ENCODE assay signal across 17 mouse cellular contexts in the genomic region with DNA sequence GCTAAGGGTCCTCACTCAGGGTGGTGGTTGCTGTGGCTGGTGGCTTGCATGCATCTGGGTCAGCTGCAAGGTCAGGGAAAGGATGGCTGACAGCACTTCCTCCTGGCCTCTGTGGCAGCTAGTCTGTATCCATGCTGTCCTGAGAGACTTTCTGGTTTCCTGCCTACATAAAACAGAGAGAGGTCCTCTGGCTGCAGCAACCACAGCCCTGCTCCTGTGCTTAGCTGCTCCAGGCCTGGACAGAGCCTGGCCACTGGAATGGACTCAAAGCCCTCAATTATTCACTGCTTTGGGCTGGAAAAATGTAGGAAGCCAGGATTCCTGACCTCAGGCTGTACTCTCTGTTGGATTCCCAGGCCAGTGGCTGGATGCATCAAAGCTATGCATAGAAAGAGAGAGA. TPM values are rescaled to one million over a fixed set of nuclear protein-coding genes. Genes with fewer than 3 reads are reported as not detected.
DNase-seq lines count a peak whose midpoint lies in the region; ATAC-seq lines count a peak whose summit lies in the region.
"Had no signal": no experiment of that assay in that cellular context is flagged by ENCODE, and none has a peak within 500 bp of the region (broad histone marks: within the 10 kb centered on the region; RNA-seq: fewer than 3 reads in every experiment).

No protein-coding gene starts in this region.

- no peak overlapping the region for H3K4me2 ChIP-seq in kidney, embryonic 16.5 days (replicated peaks; ENCODE audit: low read depth, low read length)
- no peak overlapping the region for H3K4me2 ChIP-seq in heart, embryonic 16.5 days (ENCODE audit: low read depth, low read length)
- H3K4me2 ChIP-seq: intestine, embryonic 15.5 days; neural tube, embryonic 15.5 days had no signal

- ATAC-seq in kidney, embryonic 16.5 days (ENCODE audit: low FRiP score, low TSS enrichment), result no peak
- no peak for ATAC-seq in heart, embryonic 16.5 days (replicated peaks; ENCODE audit: extremely low read depth, insufficient read depth, low FRiP score)
- ATAC-seq: intestine, embryonic 15.5 days had no signal

- no peaks in the 10 kb centered on the region for H3K36me3 ChIP-seq in kidney, embryonic 16.5 days (ENCODE audit: insufficient read depth, low read length)
- no peaks in the 10 kb centered on the region for H3K36me3 ChIP-seq in heart, embryonic 16.5 days (ENCODE audit: control insufficient read depth, insufficient read depth)
- H3K36me3 ChIP-seq: forebrain, embryonic 10.5 days; intestine, embryonic 15.5 days; neural tube, embryonic 15.5 days had no signal

- 0 out of 2 replicates have a peak overlapping the region, but pooled peaks have one; percentile 4 for H3K9ac ChIP-seq in kidney, embryonic 16.5 days (replicated peaks; ENCODE audit: low read length)
- no peak overlapping the region for H3K9ac ChIP-seq in heart, embryonic 16.5 days (ENCODE audit: low read length)
- H3K9ac ChIP-seq: intestine, embryonic 15.5 days; neural tube, embryonic 15.5 days had no signal

- DNase-seq in gastrocnemius, postnatal 14 days, result peak; percentile 36
- no peak for DNase-seq in gastrocnemius, adult 18-20 months (ENCODE audit: low spot score)
- DNase-seq in kidney, postnatal 36 days, result no peak
- peak; percentile 72 for DNase-seq in NIH3T3 (ENCODE audit: low read depth)
- no peak for DNase-seq in right cerebral cortex, adult 18-20 months
- DNase-seq in adrenal gland, adult 18-20 months (ENCODE audit: low spot score in 2 of 2), result no peak
- DNase-seq: adrenal gland, postnatal 25 days; cerebellum, postnatal 14 days; lung, adult 18-20 months; thymus, adult 18-20 months had no signal

- H3K4me3 ChIP-seq in kidney, embryonic 16.5 days (ENCODE audit: low read length), result no peak overlapping the region
- no peak overlapping the region for H3K4me3 ChIP-seq in heart, embryonic 16.5 days (ENCODE audit: low read length)
- H3K4me3 ChIP-seq: forebrain, embryonic 10.5 days; intestine, embryonic 15.5 days; neural tube, embryonic 15.5 days had no signal

- H3K9me3 ChIP-seq in kidney, embryonic 16.5 days (ENCODE audit: low read length), result no peaks in the 10 kb centered on the region
- H3K9me3 ChIP-seq in heart, embryonic 16.5 days (replicated peaks; ENCODE audit: control insufficient read depth, low read length), result no peaks in the 10 kb centered on the region
- H3K9me3 ChIP-seq: forebrain, embryonic 10.5 days; intestine, embryonic 15.5 days; neural tube, embryonic 15.5 days had no signal

- H3K4me1 ChIP-seq in kidney, embryonic 16.5 days (ENCODE audit: insufficient read depth, low read length), result peaks cover 56% of the 10 kb centered on the region
- H3K4me1 ChIP-seq in heart, embryonic 16.5 days (ENCODE audit: control insufficient read depth, insufficient read depth, low read length), result peaks cover 22% of the 10 kb centered on the region

- H3K27me3 ChIP-seq in kidney, embryonic 16.5 days (ENCODE audit: insufficient read depth, low read length), result no peaks in the 10 kb centered on the region
- H3K27me3 ChIP-seq in heart, embryonic 16.5 days (ENCODE audit: control insufficient read depth, insufficient read depth, low read length), result no peaks in the 10 kb centered on the region
- H3K27me3 ChIP-seq: intestine, embryonic 15.5 days had no signal

- H3K27ac ChIP-seq in kidney, embryonic 16.5 days (ENCODE audit: low read length), result peak overlapping the region; percentile 66
- H3K27ac ChIP-seq in heart, embryonic 16.5 days (ENCODE audit: low read length), result peak overlapping the region; percentile 46
- H3K27ac ChIP-seq: forebrain, embryonic 10.5 days; intestine, embryonic 15.5 days; neural tube, embryonic 15.5 days had no signal

- intact Hi-C loops in gastrocnemius, postnatal 14 days (cut with DNase I; ENCODE audit: low total_unique reads), result no loop called here

RNA-seq across cellular contexts. Expression of a gene that starts 2.6 kb away (rescaled TPM):
- total RNA-seq in gastrocnemius, postnatal 14 days (2021), result 100 to 1,000 TPM; 204 to 373 TPM
- total RNA-seq in gastrocnemius, adult 18-20 months (2021), result 100 to 1,000 TPM; 310 to 354 TPM
- 21.9 and 23.5 TPM in 2 replicates for polyA plus RNA-seq in kidney, embryonic 16.5 days (2015; fragmentation: Nextera tagmentation; extraction: Ambion mirVana)
- 4,265 and 4,826 TPM in 2 replicates for polyA plus RNA-seq in heart, embryonic 16.5 days (2015; fragmentation: Nextera tagmentation; extraction: Ambion mirVana)
- under 1 TPM in 1 of 2 experiments, not detected in 1; 0.26 TPM for total RNA-seq in adrenal gland, adult 18-20 months (2021)
- total RNA-seq: adrenal gland, postnatal 25 days; megakaryocyte progenitor cell, adult 5-6 weeks; monocyte, adult 5-6 weeks had no signal

RNA-seq across cellular contexts. Expression of a gene that starts 10.7 kb away (rescaled TPM):
- total RNA-seq in gastrocnemius, postnatal 14 days (2021), result 10 to 100 TPM; 25.4 to 39.5 TPM
- total RNA-seq in gastrocnemius, adult 18-20 months (2021), result 100 to 1,000 TPM; 152 to 154 TPM
- polyA plus RNA-seq in kidney, embryonic 16.5 days (2015; fragmentation: Nextera tagmentation; extraction: Ambion mirVana), result 79.6 and 87.5 TPM in 2 replicates
- 77.1 and 80.4 TPM in 2 replicates for polyA plus RNA-seq in heart, embryonic 16.5 days (2015; fragmentation: Nextera tagmentation; extraction: Ambion mirVana)
- 100 to 1,000 TPM in 1 of 2 experiments, 10 to 100 TPM in 1; 35.0 to 166 TPM for total RNA-seq in adrenal gland, adult 18-20 months (2021)

RNA-seq across cellular contexts. Expression of a gene that starts 41.8 kb away (rescaled TPM):
- total RNA-seq in gastrocnemius, postnatal 14 days (2021), result under 1 TPM; 0.16 to 0.22 TPM
- under 1 TPM in 1 of 2 experiments, not detected in 1; 0.09 TPM for total RNA-seq in gastrocnemius, adult 18-20 months (2021)
- 29.1 and 30.8 TPM in 2 replicates for polyA plus RNA-seq in kidney, embryonic 16.5 days (2015; fragmentation: Nextera tagmentation; extraction: Ambion mirVana)
- polyA plus RNA-seq in heart, embryonic 16.5 days (2015; fragmentation: Nextera tagmentation; extraction: Ambion mirVana), result 5.9 TPM in 2 replicates
- total RNA-seq in adrenal gland, adult 18-20 months (2021), result under 1 TPM in 1 of 2 experiments, not detected in 1; 0.33 TPM
- total RNA-seq: adrenal gland, postnatal 25 days; megakaryocyte progenitor cell, adult 5-6 weeks; monocyte, adult 5-6 weeks had no signal

RNA-seq across cellular contexts. Expression of a gene that starts 56.7 kb away (rescaled TPM):
- total RNA-seq in gastrocnemius, postnatal 14 days (2021), result 10 to 100 TPM; 40.6 to 53.4 TPM
- 10 to 100 TPM; 21.6 to 31.7 TPM for total RNA-seq in gastrocnemius, adult 18-20 months (2021)
- 141 and 157 TPM in 2 replicates for polyA plus RNA-seq in kidney, embryonic 16.5 days (2015; fragmentation: Nextera tagmentation; extraction: Ambion mirVana)
- polyA plus RNA-seq in heart, embryonic 16.5 days (2015; fragmentation: Nextera tagmentation; extraction: Ambion mirVana), result 160 and 174 TPM in 2 replicates
- 100 to 1,000 TPM in 1 of 2 experiments, 10 to 100 TPM in 1; 63.7 to 118 TPM for total RNA-seq in adrenal gland, adult 18-20 months (2021)

RNA-seq across cellular contexts. Expression of a gene that starts 59.6 kb away (rescaled TPM):
- 10 to 100 TPM; 22.8 to 27.9 TPM for total RNA-seq in gastrocnemius, postnatal 14 days (2021)
- 1 to 10 TPM; 3.3 to 4.3 TPM for total RNA-seq in gastrocnemius, adult 18-20 months (2021)
- 9.4 and 37.2 TPM in 2 replicates for polyA plus RNA-seq in kidney, embryonic 16.5 days (2015; fragmentation: Nextera tagmentation; extraction: Ambion mirVana)
- 9,605 and 10,628 TPM in 2 replicates for polyA plus RNA-seq in heart, embryonic 16.5 days (2015; fragmentation: Nextera tagmentation; extraction: Ambion mirVana)
- total RNA-seq in adrenal gland, adult 18-20 months (2021), result 1 to 10 TPM; 1.3 to 2.2 TPM
- total RNA-seq: megakaryocyte progenitor cell, adult 5-6 weeks; monocyte, adult 5-6 weeks had no signal

Comparison
In these comparisons a context has a peak if more than half of its experiments do, and no peak if none do; other contexts are left out.
1. DNase-seq: peak in gastrocnemius, postnatal 14 days (single experiment) and NIH3T3 (single experiment); none in gastrocnemius, adult 18-20 months (single experiment), kidney, postnatal 36 days (0 of 2), right cerebral cortex, adult 18-20 months (single experiment) and adrenal gland, adult 18-20 months (0 of 2).
2. RNA of a gene that starts 2.6 kb away (total RNA-seq): 204 to 373 TPM in gastrocnemius, postnatal 14 days and 310 to 354 TPM in gastrocnemius, adult 18-20 months; 0.26 TPM in adrenal gland, adult 18-20 months; every median in the first group is over 100 times any median in the second.